Mouse (Mus musculus) embryonic facial prominence, embryonic 10.5 days (tissue): ENCODE measurements around the gene Llgl2. TPM values are rescaled to one million over a fixed set of nuclear protein-coding genes. Genes with fewer than 3 reads are reported as not detected.
"Not testable (repeated sequence)": the region's sequence is repeated elsewhere in the genome, so short reads cannot be mapped to it uniquely, and the experiment has no call there.

Source experiments
- DNase-seq: peaks from one replicate; pipeline ENCODE4 v3.0.0-alpha.2; 2017; ENCODE audit warnings: low spot score
- H3K27ac ChIP-seq: fragments of 300-500 bp; sonication (generic); replicated peaks from 2 replicates; pipeline ENCODE4 v1.5.1; 2016; ENCODE audit warnings: mild to moderate bottlenecking
- H3K27me3 ChIP-seq: fragments of 300-500 bp; sonication (generic); replicated peaks from 2 replicates; pipeline ENCODE4 v1.6.1; 2016; ENCODE audit warnings: low read depth, mild to moderate bottlenecking; ENCODE audit not compliant: poor library complexity, severe bottlenecking
- H3K36me3 ChIP-seq: fragments of 300-500 bp; sonication (generic); replicated peaks from 2 replicates; pipeline ENCODE4 v1.6.1; 2016; ENCODE audit warnings: mild to moderate bottlenecking, moderate library complexity
- H3K4me1 ChIP-seq: fragments of 300-500 bp; sonication (generic); 2 replicates; pipeline ENCODE4 v1.6.1; 2016
- H3K4me3 ChIP-seq: fragments of 300-500 bp; sonication (generic); 2 replicates; pipeline ENCODE4 v1.5.1; 2016; ENCODE audit warnings: mild to moderate bottlenecking, moderate library complexity
- H3K9me3 ChIP-seq: fragments of 300-500 bp; sonication (generic); 2 replicates; pipeline ENCODE4 v1.6.1; 2016; ENCODE audit warnings: mild to moderate bottlenecking
- WGBS: fragments of 180-500 bp; shearing (Covaris S2); methylation state at CpG from one replicate; pipeline ENCODE4 v1.1.7; 2016; 5-methylcytosine and 5-hydroxymethylcytosine counted together
- polyA plus RNA-seq: library from polyadenylated mRNA; unstranded; fragments of >200 nt; fragmentation: Nextera tagmentation; extraction: Ambion mirVana; gene quantifications from 2 replicates; pipeline ENCODE4 v1.2.1, GENCODE M21; 2016

Gene Llgl2
- polyA plus RNA-seq, 1 experiment from 2014 or later = 15.3 TPM

DNA sequence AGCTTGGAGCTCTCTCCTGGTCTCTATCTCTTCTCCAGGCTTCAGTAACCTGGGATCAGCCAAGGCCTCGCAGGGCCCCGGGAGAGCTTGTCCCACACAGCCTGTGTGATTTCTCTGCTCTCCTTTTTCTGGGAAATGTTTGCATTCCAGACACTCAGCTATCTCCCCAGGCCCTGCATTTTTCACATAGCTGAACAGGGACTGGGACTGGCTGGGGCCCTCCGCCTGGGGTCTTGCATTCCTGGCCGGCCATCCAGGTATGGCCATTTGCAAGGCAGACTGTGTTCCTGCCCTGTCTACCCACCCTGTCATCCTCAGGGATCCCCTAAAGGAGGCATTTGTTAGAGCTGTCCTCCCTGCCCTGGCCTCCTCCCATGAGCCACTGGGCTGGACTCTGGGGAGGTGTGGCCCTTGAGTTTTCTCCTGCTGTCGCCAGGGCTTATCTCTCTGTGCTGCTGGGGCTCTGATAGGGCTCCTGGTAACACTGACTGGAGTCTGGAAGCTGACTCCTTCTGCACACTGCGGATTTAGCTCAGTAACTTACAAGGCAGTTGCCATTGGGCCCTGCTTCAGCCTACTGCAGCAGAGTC lies 18.2 kb downstream of the Llgl2 start:
- Histone ChIP-seq H3K27ac (peak overlapping the region; percentile 82), H3K4me1 (peaks cover 70% of the 10 kb centered on the region)

DNA sequence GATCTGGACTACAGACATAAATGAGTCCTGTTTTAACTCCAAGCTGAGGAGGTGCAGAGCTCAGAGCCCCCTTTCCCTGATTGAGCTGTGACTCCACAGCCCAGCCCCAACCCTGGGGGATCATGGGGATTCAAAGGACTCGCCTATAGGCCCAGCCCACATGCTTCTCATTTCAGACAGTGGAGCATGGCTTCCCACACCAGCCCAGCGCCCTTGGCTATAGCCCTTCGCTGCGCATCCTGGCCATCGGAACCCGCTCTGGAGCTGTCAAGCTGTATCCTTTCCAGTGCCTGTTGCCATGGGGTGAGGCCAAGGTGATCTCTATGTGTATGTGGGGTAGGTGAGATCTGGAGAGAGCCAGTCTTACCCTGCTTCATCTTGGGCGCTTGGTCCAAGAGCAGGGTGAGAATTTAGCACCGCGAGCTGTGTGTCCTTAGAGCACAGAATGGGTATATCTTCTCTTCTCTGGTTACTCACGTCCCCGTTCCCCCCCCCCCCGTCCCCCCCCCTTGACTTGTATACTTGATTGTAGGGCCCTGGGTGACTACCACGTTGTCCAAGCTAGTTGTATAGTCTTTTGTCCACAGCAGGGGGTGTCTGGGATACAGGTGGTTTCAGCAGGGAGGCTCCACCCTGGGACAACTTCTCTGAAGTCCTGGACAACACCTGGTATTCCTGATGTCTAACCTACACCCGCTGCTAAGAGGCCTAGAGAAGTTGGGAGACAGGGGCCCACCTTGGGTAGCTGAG lies 19.5 kb downstream of the Llgl2 start:
- Histone ChIP-seq H3K27ac (peak overlapping the region; percentile 82), H3K4me1 (peaks cover 60% of the 10 kb centered on the region), H3K27me3 (no peaks in the 10 kb centered on the region), H3K4me3 (no peak overlapping the region), H3K36me3 (peaks cover 18% of the 10 kb centered on the region), H3K9me3 (no peaks in the 10 kb centered on the region)
- DNase-seq = no peak
- 80% methylated on average over 13 of the region's 14 CpGs for WGBS

More for the DNA sequence above, 18.2 kb downstream of the Llgl2 start:
- H3K9me3 ChIP-seq = no peaks in the 10 kb centered on the region
- H3K4me3 ChIP-seq = peak overlapping the region; percentile 16; the same call in 1 of the 2 replicates
- 18% methylated on average over 6 of the region's 6 CpGs for WGBS
- peaks cover 14% of the 10 kb centered on the region for H3K36me3 ChIP-seq
- no peaks in the 10 kb centered on the region for H3K27me3 ChIP-seq
- DNase-seq = peak; percentile 67

DNA sequence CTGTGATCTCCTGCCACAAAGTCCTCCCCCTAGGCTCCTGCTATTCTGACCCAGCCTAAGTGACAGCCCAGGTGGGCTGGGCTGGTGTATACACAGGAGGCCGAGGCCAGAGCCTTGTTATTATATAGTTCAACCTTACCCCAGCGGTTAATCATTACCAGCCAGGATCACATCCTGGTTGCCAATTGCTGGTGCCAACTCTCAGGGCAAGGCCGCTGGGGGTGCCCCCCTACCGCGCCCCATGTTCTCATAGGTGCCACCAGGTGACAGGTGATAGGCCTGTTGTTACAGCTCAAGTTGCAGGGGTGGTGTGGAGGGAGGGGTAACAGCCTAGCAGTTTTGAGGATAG lies 20.0 kb downstream of the Llgl2 start:
- Histone ChIP-seq H3K27ac (peak overlapping the region; percentile 60), H3K27me3 (no peaks in the 10 kb centered on the region), H3K4me1 (peaks cover 55% of the 10 kb centered on the region), H3K36me3 (peaks cover 18% of the 10 kb centered on the region), H3K4me3 (no peak overlapping the region), H3K9me3 (no peaks in the 10 kb centered on the region)
- DNase-seq = no peak
- 81% methylated on average over 5 of the region's 5 CpGs for WGBS

DNA sequence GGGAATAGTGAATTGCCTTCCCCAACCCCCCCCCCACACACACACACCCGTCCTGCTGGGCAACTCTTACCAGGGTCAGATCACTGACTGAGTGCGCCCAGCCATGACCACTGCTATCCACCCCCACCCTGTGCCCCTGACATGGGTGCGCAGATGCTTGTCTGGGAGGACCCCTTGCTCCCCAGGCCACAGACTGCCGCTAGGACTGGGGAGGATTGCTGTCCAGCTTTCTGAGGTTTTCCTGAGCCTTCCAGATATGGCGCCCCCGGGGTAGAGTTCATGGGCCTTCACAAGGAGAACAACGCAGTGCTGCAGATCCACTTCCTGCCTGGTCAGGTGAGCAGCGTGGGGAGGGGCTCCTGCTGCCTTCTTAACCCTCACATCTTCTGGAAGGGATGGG lies 20.4 kb downstream of the Llgl2 start:
- Histone ChIP-seq H3K4me1 (peaks cover 51% of the 10 kb centered on the region), H3K27ac (peak overlapping the region; percentile 60), H3K27me3 (no peaks in the 10 kb centered on the region), H3K9me3 (no peaks in the 10 kb centered on the region), H3K4me3 (no peak overlapping the region), H3K36me3 (peaks cover 19% of the 10 kb centered on the region)
- no peak for DNase-seq
- 58% methylated on average over 8 of the region's 8 CpGs for WGBS

DNA sequence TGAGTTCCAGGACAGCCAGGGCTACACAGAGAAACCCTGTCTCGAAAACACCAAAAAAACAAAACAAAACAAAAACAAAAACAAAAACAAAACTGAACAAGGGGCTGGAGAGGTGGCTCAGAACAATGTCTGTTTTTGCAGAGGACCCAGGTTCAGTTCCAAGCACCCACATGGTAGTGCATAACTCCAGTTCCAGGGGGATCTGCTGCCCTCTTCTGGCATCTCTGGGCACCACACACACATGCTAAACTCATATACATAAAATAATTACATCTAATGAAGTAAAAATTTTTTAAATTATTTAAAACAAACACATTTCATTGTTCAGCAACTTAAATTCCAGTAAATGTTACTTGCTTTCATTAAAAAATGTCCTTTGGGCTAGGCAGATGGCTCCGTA lies 22.0 kb downstream of the Llgl2 start:
- DNase-seq = no peak
- peaks cover 34% of the 10 kb centered on the region for H3K36me3 ChIP-seq
- H3K4me1 ChIP-seq = peaks cover 39% of the 10 kb centered on the region
- no peak overlapping the region for H3K4me3 ChIP-seq
- no peak overlapping the region for H3K27ac ChIP-seq
- no peaks in the 10 kb centered on the region for H3K27me3 ChIP-seq
- H3K9me3 ChIP-seq = no peaks in the 10 kb centered on the region
- WGBS = 91% methylated on average over 2 of the region's 2 CpGs

DNA sequence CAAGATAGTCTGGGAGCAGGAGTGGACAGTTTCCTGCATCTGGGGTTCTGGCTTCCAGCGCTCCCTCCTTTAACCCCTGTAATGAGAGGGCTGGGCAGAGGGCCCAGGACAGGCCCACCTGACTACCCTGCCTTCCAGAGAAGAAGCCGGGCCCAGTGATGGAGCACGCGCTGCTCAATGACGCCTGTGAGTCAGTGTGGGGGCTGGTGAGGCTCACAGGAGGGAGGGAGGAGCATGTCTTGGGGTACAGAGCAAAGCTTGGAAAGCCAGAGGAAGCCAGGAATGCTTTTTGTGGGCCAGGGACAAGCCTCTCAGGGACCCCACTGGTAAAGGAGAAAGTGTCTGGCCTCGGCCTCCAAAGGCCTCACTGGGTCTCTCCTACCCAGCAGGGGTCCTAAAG lies 30.8 kb downstream of the Llgl2 start:
- no peak for DNase-seq
- Histone ChIP-seq H3K27me3 (peaks cover 48% of the 10 kb centered on the region), H3K36me3 (peaks cover 46% of the 10 kb centered on the region), H3K4me1 (peaks cover 18% of the 10 kb centered on the region), H3K27ac (0 out of 2 replicates have a peak overlapping the region, but pooled peaks have one; percentile 15), H3K9me3 (no peaks in the 10 kb centered on the region), H3K4me3 (no peak overlapping the region)
- 86% methylated on average over 6 of the region's 6 CpGs for WGBS

DNA sequence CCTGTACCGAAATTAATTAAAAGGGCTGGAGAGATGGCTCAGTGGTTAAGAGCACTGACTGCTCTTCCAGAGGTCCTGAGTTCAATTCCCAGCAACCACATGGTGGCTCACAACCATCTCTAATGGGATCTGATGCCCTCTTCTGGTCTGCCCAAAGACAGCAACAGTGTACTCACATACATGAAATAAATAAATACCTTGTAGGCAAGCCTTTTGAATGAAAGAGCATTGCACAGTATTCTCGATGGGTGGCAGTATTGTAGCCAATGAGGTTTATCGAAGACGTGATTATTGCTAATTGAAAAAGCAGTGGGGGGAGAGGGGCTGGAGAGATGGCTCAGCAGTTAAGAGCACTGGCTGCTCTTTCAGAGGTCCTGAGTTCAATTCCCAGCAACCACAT lies 33.3 kb downstream of the Llgl2 start:
- Histone ChIP-seq H3K36me3 (peaks cover 23% of the 10 kb centered on the region), H3K27me3 (peaks cover 73% of the 10 kb centered on the region), H3K4me1 (peaks cover 20% of the 10 kb centered on the region)
- H3K9me3 ChIP-seq, DNase-seq, H3K27ac ChIP-seq, H3K4me3 ChIP-seq: not testable (repeated sequence)
- 93% methylated on average over 4 of the region's 4 CpGs for WGBS

DNA sequence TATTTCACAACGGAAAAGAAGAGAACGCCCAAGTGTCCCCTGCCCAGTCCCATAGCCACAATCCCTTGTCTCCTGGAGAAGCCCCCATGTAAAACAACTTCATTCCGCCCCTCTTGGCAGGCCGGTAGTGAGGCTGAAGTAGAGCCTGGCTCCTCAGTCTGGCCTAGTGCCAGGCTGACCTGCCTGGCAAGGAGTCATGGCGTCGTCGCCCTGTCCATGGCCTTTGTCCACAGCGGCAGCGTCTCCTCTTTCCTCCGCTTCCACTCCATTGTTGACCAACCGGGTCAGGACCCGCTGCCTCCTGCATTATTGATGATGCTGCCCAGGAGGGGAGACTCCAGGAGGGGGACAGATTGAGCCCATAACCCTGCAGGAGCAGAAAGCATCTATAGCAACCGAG lies 34.1 kb downstream of the Llgl2 start:
- no peak overlapping the region for H3K27ac ChIP-seq
- H3K4me3 ChIP-seq = 0 out of 2 replicates have a peak overlapping the region, but pooled peaks have one; percentile 54
- no peak for DNase-seq
- no peaks in the 10 kb centered on the region for H3K9me3 ChIP-seq
- peaks cover 21% of the 10 kb centered on the region for H3K4me1 ChIP-seq
- peaks cover 20% of the 10 kb centered on the region for H3K36me3 ChIP-seq
- 62% methylated on average over 13 of the region's 13 CpGs for WGBS
- H3K27me3 ChIP-seq = peaks cover 81% of the 10 kb centered on the region

DNA sequence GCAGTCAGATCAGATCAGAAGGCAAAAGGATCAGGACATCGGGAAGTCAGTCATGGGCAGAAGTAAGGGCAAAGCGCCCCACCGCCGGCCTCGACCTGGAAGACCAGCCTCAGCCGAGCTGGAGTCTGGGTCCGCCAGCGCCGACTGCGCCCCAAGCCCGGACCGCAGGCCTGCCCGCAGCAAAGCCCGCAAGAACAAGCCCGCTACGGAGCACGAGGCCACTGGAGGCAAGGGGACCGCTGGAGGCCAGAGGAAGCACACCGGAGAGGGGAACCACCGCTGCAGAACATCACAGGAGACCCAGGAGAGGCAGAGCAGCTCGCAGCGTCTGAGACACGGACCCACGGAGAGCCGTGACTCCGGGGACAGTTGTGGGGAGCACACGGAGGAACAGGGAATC lies 34.5 kb downstream of the Llgl2 start, which contains the start of gene Myo15b:
TSS of gene Myo15b (plus strand) at position 53 of the 400 bp plus-strand sequence.
- Histone ChIP-seq H3K27ac (peak within 1 kb of the TSS; percentile 51), H3K4me3 (peak within 1 kb of the TSS; percentile 54), H3K36me3 (peaks cover 16% of the 10 kb centered on the region), H3K27me3 (peaks cover 85% of the 10 kb centered on the region), H3K9me3 (no peaks in the 10 kb centered on the region), H3K4me1 (peaks cover 25% of the 10 kb centered on the region)
- WGBS = 7% methylated on average over 27 of the region's 27 CpGs
- peak; percentile 44 for DNase-seq

DNA sequence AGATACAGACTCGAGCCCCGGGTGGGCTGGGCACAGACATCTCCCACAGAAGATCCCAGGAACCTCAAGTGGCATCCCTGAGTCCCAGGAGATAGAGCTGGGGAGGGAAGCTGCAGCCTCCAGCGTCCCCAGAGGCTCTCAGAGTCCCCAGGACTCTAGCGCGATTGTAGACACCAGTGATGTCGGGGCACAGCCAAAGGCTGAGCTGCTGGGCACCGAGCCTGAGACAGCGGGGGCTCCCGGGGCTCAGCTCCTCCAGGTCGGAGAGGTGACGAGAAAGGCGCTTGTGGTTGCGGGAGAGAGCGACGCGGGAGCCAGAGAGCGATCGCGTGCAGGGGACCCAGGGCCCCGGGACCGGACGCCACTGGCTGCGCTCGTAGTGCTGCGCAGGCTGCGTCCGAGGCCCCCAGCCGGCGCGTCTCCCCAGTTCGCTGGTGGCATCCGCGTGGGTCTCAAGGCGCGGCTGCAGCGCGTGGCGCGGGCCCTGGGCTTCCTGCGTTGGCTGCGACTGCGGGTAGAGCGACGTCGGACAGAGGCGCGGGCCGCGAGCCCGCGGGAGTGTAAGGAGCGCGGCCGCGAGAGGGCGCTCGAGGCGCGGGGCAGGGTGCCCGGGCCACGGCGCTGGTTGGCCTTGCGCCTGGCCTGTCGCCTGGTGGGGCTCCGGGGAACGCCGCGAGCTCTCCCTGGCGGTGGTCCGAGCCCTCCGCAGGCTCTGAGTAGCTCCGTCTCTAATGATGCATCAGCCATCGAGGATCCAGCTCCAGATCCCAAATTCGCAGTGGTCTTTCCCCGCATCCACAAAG lies 35.5 kb downstream of the Llgl2 start:
- 2% methylated on average over 75 of the region's 75 CpGs for WGBS
- Histone ChIP-seq H3K27ac (peak overlapping the region; percentile 51), H3K27me3 (peaks cover 85% of the 10 kb centered on the region), H3K4me3 (peak overlapping the region; percentile 54), H3K9me3 (no peaks in the 10 kb centered on the region), H3K4me1 (peaks cover 25% of the 10 kb centered on the region), H3K36me3 (peaks cover 8% of the 10 kb centered on the region)
- DNase-seq = peak; percentile 93

DNA sequence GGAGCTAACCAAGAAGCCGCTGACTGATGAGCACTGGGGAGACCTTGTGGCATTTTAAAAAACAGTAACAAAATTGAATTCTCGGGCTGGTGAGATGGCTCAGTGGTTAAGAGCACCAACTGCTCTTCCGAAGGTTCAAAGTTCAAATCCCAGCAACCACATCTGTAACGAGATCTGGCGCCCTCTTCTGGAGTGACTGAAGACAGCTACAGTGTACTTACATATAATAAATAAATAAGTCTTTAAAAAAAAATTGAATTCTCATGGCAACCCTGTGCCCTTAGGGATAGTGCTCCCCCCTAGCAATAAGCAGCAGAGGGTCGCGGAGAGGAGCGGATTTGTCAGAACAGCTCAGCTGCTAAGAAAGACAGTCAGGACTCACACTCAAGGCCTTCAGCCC lies 40.0 kb downstream of the Llgl2 start:
- Histone ChIP-seq H3K4me3 (no peak overlapping the region), H3K36me3 (no peaks in the 10 kb centered on the region), H3K27me3 (peaks cover 44% of the 10 kb centered on the region), H3K27ac (no peak overlapping the region), H3K4me1 (peaks cover 21% of the 10 kb centered on the region), H3K9me3 (no peaks in the 10 kb centered on the region)
- WGBS = 86% methylated on average over 8 of the region's 8 CpGs
- DNase-seq = no peak

DNA sequence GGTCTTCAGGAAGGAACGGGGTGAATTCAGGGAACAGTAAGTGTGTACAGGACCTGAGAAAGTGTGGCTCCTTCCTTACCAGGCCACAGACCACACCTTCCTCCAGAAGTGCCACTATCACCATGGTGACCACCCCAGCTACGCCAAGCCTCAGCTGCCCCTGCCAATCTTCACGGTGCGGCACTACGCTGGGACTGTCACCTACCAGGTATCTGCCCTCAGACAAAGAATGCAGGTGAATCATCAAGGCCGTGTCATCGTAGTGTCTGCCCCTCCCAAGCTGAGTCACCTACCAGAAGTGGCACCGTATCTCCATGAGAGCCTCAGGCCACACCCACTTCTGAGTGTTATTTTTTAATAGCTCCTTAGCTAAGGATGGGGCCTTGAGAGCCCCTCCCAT lies 45.5 kb downstream of the Llgl2 start:
- Histone ChIP-seq H3K4me1 (peaks cover 13% of the 10 kb centered on the region), H3K27me3 (no peaks in the 10 kb centered on the region; the same call in 1 of the 2 replicates), H3K9me3 (no peaks in the 10 kb centered on the region), H3K27ac (no peak overlapping the region), H3K36me3 (no peaks in the 10 kb centered on the region), H3K4me3 (no peak overlapping the region)
- 87% methylated on average over 8 of the region's 8 CpGs for WGBS
- DNase-seq = no peak
